Mouse (Mus musculus): ENCODE measurements around the gene Tlx3. TPM values are rescaled to one million over a fixed set of nuclear protein-coding genes. Genes with fewer than 3 reads are reported as not detected.

Gene Tlx3
- total RNA-seq, 2 experiments from 2014 or later: not detected

DNA sequence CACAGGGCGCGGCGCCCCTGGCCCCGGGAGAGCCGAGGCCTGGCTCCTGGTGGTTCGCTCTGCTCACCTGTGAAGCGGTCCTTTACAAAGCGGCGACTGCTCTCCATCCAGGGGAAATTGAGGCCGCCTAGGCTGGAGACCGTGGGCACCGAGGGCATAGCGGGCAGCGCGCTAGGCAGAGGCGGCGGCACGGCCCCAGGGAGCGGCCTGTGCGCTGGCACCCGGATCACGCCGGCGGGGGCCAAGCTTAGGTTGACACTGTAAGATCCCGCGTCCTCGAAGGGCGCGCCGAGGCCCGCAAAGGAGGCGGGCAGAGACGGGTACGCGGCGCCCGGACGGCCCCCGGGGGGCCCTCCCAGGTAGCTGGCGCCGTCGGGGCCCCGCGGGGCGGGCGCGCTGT, 417 bp downstream of the Tlx3 start:
- Histone ChIP-seq H3K4me3 (no peak overlapping the region), H3K27ac (no peak overlapping the region)
- intact Hi-C loops (cut with DNase I): no loop called here
- no peak for TF ChIP-seq CTCF (IDR thresholded peaks at IDR 0.05)
- DNase-seq (ENCODE audit: extremely low spot score in 1 of 2, low spot score in 2 of 2): no peak

GRCm38 (mm10) chr11:33202296-33202695, 1.1 kb downstream of the Tlx3 start:
- TF ChIP-seq CTCF (IDR thresholded peaks at IDR 0.05): peak; percentile 5; the same call in 1 of the 2 replicates
- Histone ChIP-seq H3K27ac (no peak overlapping the region), H3K4me3 (no peak overlapping the region)
- intact Hi-C loops (cut with DNase I): no loop called here
- DNase-seq (ENCODE audit: extremely low spot score in 1 of 2, low spot score in 2 of 2): no peak

- intact Hi-C loops (cut with DNase I): no loop called here
These were observed 1.8 kb downstream of the Tlx3 start for GRCm38 (mm10) chr11:33201626-33202010.

DNA sequence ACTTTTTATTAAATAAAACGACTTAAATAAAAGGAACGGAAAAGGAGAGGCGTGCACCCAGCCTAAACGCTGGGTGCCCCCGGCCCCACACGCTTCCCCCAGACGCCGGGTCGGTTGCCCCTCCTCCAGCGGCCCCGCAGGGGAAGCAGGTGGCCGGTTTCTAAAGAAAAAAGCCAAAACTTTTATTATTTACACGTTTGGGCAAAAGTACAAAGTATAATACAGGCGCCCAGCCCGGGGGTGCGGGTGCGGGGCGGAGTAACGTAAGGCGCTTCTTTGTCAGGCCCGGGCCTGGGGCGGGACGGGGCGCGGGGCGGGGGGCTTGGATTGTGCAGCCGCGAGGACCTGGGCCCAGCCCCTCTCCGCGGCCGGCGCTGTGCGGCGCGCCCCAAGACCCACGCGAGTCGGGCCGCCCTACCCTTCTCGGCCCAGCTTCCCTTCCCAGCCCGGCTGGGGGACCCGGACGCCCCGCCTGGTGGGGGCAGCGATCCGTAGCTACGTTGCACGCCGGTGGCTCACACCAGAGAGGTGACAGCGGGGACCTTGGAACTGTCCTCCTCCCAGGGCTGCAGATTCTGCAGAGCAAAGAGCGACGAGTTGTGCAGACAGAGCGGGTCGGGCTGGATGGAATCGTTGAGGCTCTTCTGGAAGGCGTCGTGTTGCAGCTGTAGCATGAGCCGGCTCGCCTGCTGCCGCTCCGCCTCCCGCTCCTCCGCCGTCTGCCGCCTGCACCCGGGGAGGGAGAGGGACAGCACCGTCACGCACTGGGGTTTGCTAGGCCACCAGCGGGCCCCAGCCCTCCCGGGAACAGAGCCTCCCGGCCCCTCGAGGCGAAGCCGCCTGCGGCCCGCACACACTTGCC, 2.4 kb downstream of the Tlx3 start:
- DNase-seq (ENCODE audit: extremely low spot score in 1 of 2, low spot score in 2 of 2): no peak
- Histone ChIP-seq H3K27ac (no peak overlapping the region), H3K4me3 (no peak overlapping the region)
- intact Hi-C loops (cut with DNase I): loop anchor here (1.0 kb wide), 1 partner anchor 38 kb away; the partner anchor contains the start of gene Npm1
- TF ChIP-seq CTCF (IDR thresholded peaks at IDR 0.05): no peak

More at GRCm38 (mm10) chr11:33201626-33202010, 1.8 kb downstream of the Tlx3 start:
- DNase-seq (ENCODE audit: extremely low spot score in 1 of 2, low spot score in 2 of 2): no peak
- Histone ChIP-seq H3K27ac (no peak overlapping the region), H3K4me3 (no peak overlapping the region)
- TF ChIP-seq CTCF (IDR thresholded peaks at IDR 0.05): no peak

GRCm38 (mm10) chr11:33199906-33200763, 3.3 kb downstream of the Tlx3 start:
- no peak for DNase-seq (ENCODE audit: extremely low spot score in 1 of 2, low spot score in 2 of 2)
- intact Hi-C loops (cut with DNase I): loop anchor here (1.0 kb wide), 1 partner anchor 37 kb away; the partner anchor contains the start of gene Npm1
- no peak overlapping the region for H3K4me3 ChIP-seq
- no peak overlapping the region for H3K27ac ChIP-seq
- no peak for TF ChIP-seq CTCF (IDR thresholded peaks at IDR 0.05)

- Histone ChIP-seq H3K4me3 (no peak overlapping the region), H3K27ac (no peak overlapping the region)
- TF ChIP-seq CTCF (IDR thresholded peaks at IDR 0.05): no peak
- intact Hi-C loops (cut with DNase I): no loop called here
- no peak for DNase-seq (ENCODE audit: extremely low spot score in 1 of 2, low spot score in 2 of 2)
These were observed 4.3 kb downstream of the Tlx3 start for GRCm38 (mm10) chr11:33199117-33199514.

DNA sequence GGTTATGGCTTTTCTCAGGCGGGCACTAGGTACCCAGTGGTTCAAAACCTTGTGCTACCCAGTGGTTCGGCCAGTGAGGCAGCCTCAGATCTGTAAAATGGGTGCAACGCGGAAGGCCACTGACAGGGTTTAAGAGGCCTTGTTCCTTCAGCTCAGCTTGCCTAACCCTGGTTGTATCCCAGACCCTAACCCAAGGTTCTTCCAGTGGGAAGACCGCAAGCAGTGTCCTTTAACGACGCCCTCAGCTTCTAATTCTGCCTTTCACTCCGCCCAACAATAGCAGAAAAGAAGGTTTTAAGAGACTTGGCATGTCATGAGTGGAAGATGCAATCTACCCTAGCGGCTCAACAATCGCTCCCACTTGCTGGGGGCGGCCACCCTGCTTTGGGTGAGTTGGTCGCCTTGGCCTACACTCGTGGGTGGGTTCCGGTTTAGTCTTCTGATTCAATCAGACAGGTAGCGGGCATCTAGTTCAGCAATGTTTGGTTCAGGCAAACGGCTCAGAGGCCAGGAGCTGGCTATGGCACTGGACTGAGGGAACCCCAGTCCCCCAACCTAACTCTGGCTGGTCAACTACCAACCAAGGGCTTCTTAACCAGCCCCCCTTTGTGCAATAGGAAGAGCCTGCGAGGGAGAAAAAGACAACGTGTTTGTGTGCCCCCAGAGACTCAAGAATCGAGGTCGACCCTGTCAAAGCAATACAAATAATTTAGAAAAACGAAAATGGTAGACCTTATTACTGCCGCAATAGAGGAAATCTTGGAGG, 4.9 kb downstream of the Tlx3 start:
- DNase-seq (ENCODE audit: extremely low spot score in 1 of 2, low spot score in 2 of 2): no peak
- no peak for TF ChIP-seq CTCF (IDR thresholded peaks at IDR 0.05)
- H3K27ac ChIP-seq: no peak overlapping the region
- intact Hi-C loops (cut with DNase I): no loop called here
- H3K4me3 ChIP-seq: no peak overlapping the region

DNA sequence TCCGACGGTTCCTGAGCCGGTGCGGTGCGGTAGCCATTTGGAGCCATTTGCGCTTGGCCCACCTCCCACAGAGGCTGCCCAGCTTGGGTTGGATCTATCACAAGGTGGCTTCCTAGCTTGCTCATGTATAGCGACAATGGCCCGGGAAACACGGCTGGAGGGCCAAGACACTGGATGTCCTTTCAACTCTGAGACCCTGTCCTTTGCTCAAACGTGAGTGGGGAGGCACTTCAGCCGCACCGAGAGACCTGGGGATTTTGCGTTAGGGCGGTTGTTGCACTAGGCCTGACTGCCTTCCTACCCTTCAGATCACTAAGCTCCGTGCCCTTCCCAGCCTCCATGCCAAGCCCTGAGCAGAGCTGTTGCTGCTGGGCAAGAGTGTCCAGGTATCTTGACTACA, 5.7 kb downstream of the Tlx3 start:
- no peak overlapping the region for H3K27ac ChIP-seq
- no peak overlapping the region for H3K4me3 ChIP-seq
- intact Hi-C loops (cut with DNase I): no loop called here
- TF ChIP-seq CTCF (IDR thresholded peaks at IDR 0.05): no peak
- no peak for DNase-seq (ENCODE audit: extremely low spot score in 1 of 2, low spot score in 2 of 2)

DNA sequence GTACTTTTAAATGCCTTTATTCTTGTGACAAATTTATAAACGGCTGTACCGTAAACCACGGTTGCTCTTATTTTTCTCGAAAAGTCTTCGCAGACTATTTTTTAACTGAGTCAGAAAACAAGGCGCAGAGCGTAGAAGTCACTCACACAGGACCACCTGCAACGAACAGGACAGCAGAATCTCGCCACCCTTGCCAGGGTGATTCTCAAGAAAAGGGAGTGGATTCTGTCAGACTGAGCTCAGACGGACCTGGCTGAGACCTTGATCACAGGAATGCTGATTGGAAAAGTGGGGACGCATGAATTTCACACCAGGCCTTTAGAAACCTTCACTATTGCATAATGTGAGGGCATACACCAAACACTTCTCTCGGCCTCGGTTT, 6.3 kb downstream of the Tlx3 start:
- Histone ChIP-seq H3K27ac (no peak overlapping the region), H3K4me3 (no peak overlapping the region)
- no peak for DNase-seq (ENCODE audit: extremely low spot score in 1 of 2, low spot score in 2 of 2)
- no peak for TF ChIP-seq CTCF (IDR thresholded peaks at IDR 0.05)
- intact Hi-C loops (cut with DNase I): no loop called here

DNA sequence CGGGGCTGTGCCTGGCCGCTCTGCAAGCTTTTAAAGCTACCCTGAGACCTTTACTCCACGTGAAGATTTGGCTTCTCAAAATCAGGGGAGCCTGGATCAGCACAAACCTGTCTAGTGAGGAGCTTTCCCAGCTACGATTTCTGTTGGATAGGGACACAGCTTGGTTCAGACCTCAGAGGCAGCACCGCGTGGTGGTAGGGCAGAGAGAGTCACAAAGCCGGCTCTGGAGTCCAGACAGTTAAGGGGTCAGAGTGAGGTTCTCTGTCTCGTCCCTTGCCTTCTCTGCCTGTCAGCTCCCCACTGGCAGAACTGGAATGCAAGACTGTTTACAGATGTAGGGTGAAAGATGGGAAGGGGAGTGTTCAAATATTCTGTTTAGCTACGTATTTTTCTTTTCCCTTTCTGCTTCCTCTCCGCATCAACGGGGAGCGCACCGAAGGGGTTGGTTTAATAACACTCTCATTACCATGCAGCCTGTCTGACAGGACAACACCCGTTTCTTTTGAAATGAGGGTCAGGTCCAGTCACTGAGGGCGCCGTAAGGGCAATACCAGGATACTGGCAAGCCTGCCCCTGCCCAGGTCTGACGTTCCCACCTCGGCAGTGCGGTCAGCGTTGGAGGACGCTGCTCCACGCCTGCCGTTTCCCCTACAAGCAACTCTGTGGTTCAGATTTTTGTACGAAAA, 6.8 kb downstream of the Tlx3 start:
- Histone ChIP-seq H3K4me3 (no peak overlapping the region), H3K27ac (no peak overlapping the region)
- intact Hi-C loops (cut with DNase I): no loop called here
- DNase-seq (ENCODE audit: extremely low spot score in 1 of 2, low spot score in 2 of 2): no peak
- TF ChIP-seq CTCF (IDR thresholded peaks at IDR 0.05): no peak
